Mouse (Mus musculus) myocyte (in vitro differentiated cells): ENCODE results near the gene Vmn1r5.

Source experiments
- MAX ChIP-seq: IDR thresholded peaks from one replicate; pipeline ENCODE4 v1.6.1; 2011; ENCODE audit warnings: low read depth, mild to moderate bottlenecking, control low read depth
- MYOD1 ChIP-seq, 3 experiments: IDR thresholded peaks; one replicate each; pipeline ENCODE4 v1.6.1; 2011; ENCODE audit warnings: control low read depth in 2 of 3, low read depth in 2 of 3, mild to moderate bottlenecking in 2 of 3, moderate library complexity in 1 of 3; ENCODE audit not compliant: insufficient read length in 2 of 3, control insufficient read depth in 1 of 3
- MYOG ChIP-seq, 3 experiments: IDR thresholded peaks; one replicate each; pipeline ENCODE4 v1.6.1; 2011; ENCODE audit warnings: control low read depth in 2 of 3, low read depth in 2 of 3, mild to moderate bottlenecking in 2 of 3; ENCODE audit not compliant: insufficient read length in 2 of 3, control insufficient read depth in 1 of 3, insufficient read depth in 1 of 3
- POLR2A ChIP-seq: IDR thresholded peaks from one replicate; pipeline ENCODE4 v1.6.1; 2011; ENCODE audit warnings: low read depth, mild to moderate bottlenecking, control low read depth, moderate library complexity; ENCODE audit not compliant: insufficient read length
- REST ChIP-seq: IDR thresholded peaks from one replicate; pipeline ENCODE4 v1.6.1; 2011; ENCODE audit warnings: mild to moderate bottlenecking, control low read depth, moderate library complexity; ENCODE audit not compliant: insufficient read depth, insufficient read length
- USF1 ChIP-seq: IDR thresholded peaks from one replicate; pipeline ENCODE4 v1.6.1; 2011; ENCODE audit warnings: low read depth, mild to moderate bottlenecking, control low read depth, moderate library complexity

DNA sequence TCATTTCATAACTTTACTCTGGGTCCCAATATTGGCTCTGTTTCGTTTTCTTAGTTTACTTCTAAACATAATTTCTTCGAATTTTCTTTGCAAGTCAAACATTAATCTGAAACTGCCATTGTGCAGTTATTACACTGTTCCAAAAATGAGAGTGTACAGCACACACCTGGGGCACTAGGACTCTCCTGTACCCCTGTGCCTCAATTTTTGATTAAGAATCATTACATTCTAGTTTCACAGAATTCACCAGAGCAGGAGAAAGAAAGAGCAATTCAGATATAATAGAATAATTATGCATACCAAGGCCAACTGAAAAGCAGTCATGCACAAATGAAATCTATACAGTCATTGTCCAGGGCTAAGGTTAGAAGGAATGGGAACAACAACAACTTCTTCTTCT, 37.6 kb upstream of the Vmn1r5 start:
- TF ChIP-seq POLR2A (no peak), USF1 (no peak), MYOG (IDR thresholded peaks at IDR 0.05; ENCODE audit: control insufficient read depth in 1 of 3, insufficient read depth in 1 of 3, insufficient read length in 2 of 3, low read depth in 2 of 3) (no peak), MYOD1 (IDR thresholded peaks at IDR 0.05; ENCODE audit: control insufficient read depth in 1 of 3, insufficient read length in 2 of 3, low read depth in 2 of 3) (no peak), REST (no peak), MAX (no peak)
